ENCODE assay signal across 9 mouse cellular contexts in the genomic region with DNA sequence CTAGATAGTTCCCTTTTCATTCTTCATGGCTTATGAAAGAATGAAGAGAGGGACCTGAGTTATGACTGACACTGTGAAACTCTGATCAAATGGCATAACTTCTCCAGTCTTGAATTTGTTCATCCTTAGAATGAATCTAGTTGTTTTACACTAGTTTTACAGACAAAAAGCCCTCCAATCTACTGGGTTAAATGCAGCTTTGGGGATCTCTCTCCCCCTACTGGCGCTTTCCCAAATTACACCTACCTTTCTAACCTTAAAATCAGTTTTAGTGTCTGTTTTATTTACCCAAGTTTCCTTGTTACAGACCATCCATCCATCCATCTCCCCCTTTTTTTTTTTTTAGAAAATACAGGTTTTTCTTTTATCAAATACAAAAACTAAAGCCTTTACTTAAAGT. TPM values are rescaled to one million over a fixed set of nuclear protein-coding genes. Genes with fewer than 3 reads are reported as not detected.
DNase-seq lines count a peak whose midpoint lies in the region; ATAC-seq lines count a peak whose summit lies in the region.
"Had no signal": no experiment of that assay in that cellular context is flagged by ENCODE, and none has a peak within 500 bp of the region (broad histone marks: within the 10 kb centered on the region; RNA-seq: fewer than 3 reads in every experiment).

No protein-coding gene starts in this region.

- H3K9ac ChIP-seq in forebrain, embryonic 14.5 days (ENCODE audit: low read length) = no peak overlapping the region
- no peak overlapping the region for H3K9ac ChIP-seq in forebrain, embryonic 13.5 days
- no peak overlapping the region for H3K9ac ChIP-seq in midbrain, embryonic 14.5 days (replicated peaks; ENCODE audit: low read length)

- WGBS in forebrain, embryonic 14.5 days = 0% methylated on average over 1 of the region's 1 CpGs
- 0% methylated on average over 1 of the region's 1 CpGs for WGBS in forebrain, embryonic 13.5 days
- 0% methylated on average over 1 of the region's 1 CpGs for WGBS in midbrain, embryonic 14.5 days
- 2% methylated on average over 1 of the region's 1 CpGs for WGBS in midbrain, embryonic 10.5 days

- no peak overlapping the region for H3K4me2 ChIP-seq in forebrain, embryonic 14.5 days (ENCODE audit: low read length)
- H3K4me2 ChIP-seq in forebrain, embryonic 13.5 days = no peak overlapping the region
- no peak overlapping the region for H3K4me2 ChIP-seq in midbrain, embryonic 14.5 days (ENCODE audit: low read length)

- peak; percentile 70 for DNase-seq in forebrain, embryonic 14.5 days (ENCODE audit: low spot score)
- peak; percentile 79 for DNase-seq in midbrain, embryonic 14.5 days
- DNase-seq in midbrain, embryonic 10.5 days (ENCODE audit: low spot score) = no peak
- DNase-seq in brain, embryonic 18.5 days (ENCODE audit: low read depth, low spot score) = peak; percentile 14
- peak; percentile 53 for DNase-seq in induced T-regulatory cell, adult 2 months (ENCODE audit: low read depth)
- no peak for DNase-seq in spleen, postnatal 14 days (ENCODE audit: low spot score in 2 of 2)

- no peaks in the 10 kb centered on the region for H3K27me3 ChIP-seq in forebrain, embryonic 14.5 days (replicated peaks; ENCODE audit: control insufficient read depth, insufficient read depth, low read length)
- H3K27me3 ChIP-seq in forebrain, embryonic 13.5 days = no peaks in the 10 kb centered on the region
- H3K27me3 ChIP-seq in midbrain, embryonic 14.5 days (ENCODE audit: control insufficient read depth, insufficient read depth, low read length) = no peaks in the 10 kb centered on the region
- no peaks in the 10 kb centered on the region for H3K27me3 ChIP-seq in midbrain, embryonic 10.5 days (ENCODE audit: low read depth, poor library complexity, severe bottlenecking)

- no peaks in the 10 kb centered on the region for H3K9me3 ChIP-seq in forebrain, embryonic 14.5 days (replicated peaks; ENCODE audit: control insufficient read depth, low read length)
- no peaks in the 10 kb centered on the region for H3K9me3 ChIP-seq in forebrain, embryonic 13.5 days (replicated peaks)
- H3K9me3 ChIP-seq in midbrain, embryonic 14.5 days (ENCODE audit: control insufficient read depth, low read length) = no peaks in the 10 kb centered on the region
- no peaks in the 10 kb centered on the region for H3K9me3 ChIP-seq in midbrain, embryonic 10.5 days (replicated peaks)

- 0 out of 2 replicates have a peak, but pooled peaks cover 3% of the 10 kb centered on the region for H3K36me3 ChIP-seq in forebrain, embryonic 14.5 days (ENCODE audit: control insufficient read depth, insufficient read depth, low read length)
- peaks cover 14% of the 10 kb centered on the region for H3K36me3 ChIP-seq in forebrain, embryonic 13.5 days (ENCODE audit: poor library complexity, severe bottlenecking)
- peaks cover 3% of the 10 kb centered on the region; the same call in 1 of the 2 replicates for H3K36me3 ChIP-seq in midbrain, embryonic 14.5 days (ENCODE audit: control insufficient read depth, insufficient read depth, low read length)
- peaks cover 6% of the 10 kb centered on the region for H3K36me3 ChIP-seq in midbrain, embryonic 10.5 days

- no peaks in the 10 kb centered on the region for H3K4me1 ChIP-seq in forebrain, embryonic 14.5 days (ENCODE audit: control insufficient read depth, insufficient read depth, low read length)
- H3K4me1 ChIP-seq in forebrain, embryonic 13.5 days = no peaks in the 10 kb centered on the region
- H3K4me1 ChIP-seq in midbrain, embryonic 14.5 days (ENCODE audit: control insufficient read depth, insufficient read depth, low read length) = no peaks in the 10 kb centered on the region
- H3K4me1 ChIP-seq in midbrain, embryonic 10.5 days = no peaks in the 10 kb centered on the region

- ATAC-seq in forebrain, embryonic 14.5 days = peak; percentile 11; the same call in 1 of the 2 replicates
- no peak for ATAC-seq in forebrain, embryonic 13.5 days
- no peak for ATAC-seq in midbrain, embryonic 14.5 days (ENCODE audit: low FRiP score, low TSS enrichment)
- 0 out of 2 replicates have a peak, but pooled peaks have one; percentile 43 for ATAC-seq in megakaryocyte, adult 5-6 weeks (ENCODE audit: poor library complexity, severe bottlenecking)

- no peak overlapping the region for H3K4me3 ChIP-seq in forebrain, embryonic 14.5 days (ENCODE audit: low read depth, low read length)
- H3K4me3 ChIP-seq in forebrain, embryonic 13.5 days = no peak overlapping the region
- H3K4me3 ChIP-seq in midbrain, embryonic 14.5 days (replicated peaks; ENCODE audit: low read depth, low read length) = no peak overlapping the region
- H3K4me3 ChIP-seq in midbrain, embryonic 10.5 days = no peak overlapping the region

- no peak overlapping the region for H3K27ac ChIP-seq in forebrain, embryonic 14.5 days (ENCODE audit: low read depth, low read length)
- no peak overlapping the region for H3K27ac ChIP-seq in forebrain, embryonic 13.5 days
- no peak overlapping the region for H3K27ac ChIP-seq in midbrain, embryonic 14.5 days (replicated peaks; ENCODE audit: low read depth, low read length)
- no peak overlapping the region for H3K27ac ChIP-seq in midbrain, embryonic 10.5 days (replicated peaks)

RNA-seq across cellular contexts. Expression of gene Gm26741, which starts 27.6 kb away (rescaled TPM):
- not detected in 2 replicates for polyA plus RNA-seq in forebrain, embryonic 14.5 days (2014; fragmentation: Nextera tagmentation; extraction: Ambion mirVana)
- polyA plus RNA-seq in forebrain, embryonic 13.5 days (2015; fragmentation: Nextera tagmentation; extraction: Ambion mirVana) = not detected in 2 replicates
- polyA plus RNA-seq in midbrain, embryonic 14.5 days (2014; fragmentation: Nextera tagmentation; extraction: Ambion mirVana) = not detected in 2 replicates
- not detected in 2 replicates for polyA plus RNA-seq in midbrain, embryonic 10.5 days (2016; fragmentation: Nextera tagmentation; extraction: Ambion mirVana)
- not detected in 2 replicates for total RNA-seq in megakaryocyte, adult 5-6 weeks (2015)
- total RNA-seq in megakaryocyte, adult 5-6 weeks (2017) = not detected in 2 replicates
- polyA plus RNA-seq: intestine, embryonic 14.5 days had no signal

RNA-seq across cellular contexts. Expression of gene Gopc, which starts 50.9 kb away (rescaled TPM):
- polyA plus RNA-seq in forebrain, embryonic 14.5 days (2014; fragmentation: Nextera tagmentation; extraction: Ambion mirVana) = 14.8 and 16.7 TPM in 2 replicates
- polyA plus RNA-seq in forebrain, embryonic 13.5 days (2015; fragmentation: Nextera tagmentation; extraction: Ambion mirVana) = 18.4 and 20.0 TPM in 2 replicates
- polyA plus RNA-seq in midbrain, embryonic 14.5 days (2014; fragmentation: Nextera tagmentation; extraction: Ambion mirVana) = 19.2 and 24.5 TPM in 2 replicates
- polyA plus RNA-seq in midbrain, embryonic 10.5 days (2016; fragmentation: Nextera tagmentation; extraction: Ambion mirVana) = 16.1 and 18.4 TPM in 2 replicates
- 15.8 and 17.0 TPM in 2 replicates for total RNA-seq in megakaryocyte, adult 5-6 weeks (2015)
- total RNA-seq in megakaryocyte, adult 5-6 weeks (2017) = 17.4 and 19.8 TPM in 2 replicates

RNA-seq across cellular contexts. Expression of gene Nepn, which starts 57.8 kb away (rescaled TPM):
- polyA plus RNA-seq in forebrain, embryonic 14.5 days (2014; fragmentation: Nextera tagmentation; extraction: Ambion mirVana) = not detected in 2 replicates
- polyA plus RNA-seq in forebrain, embryonic 13.5 days (2015; fragmentation: Nextera tagmentation; extraction: Ambion mirVana) = not detected in 2 replicates
- not detected in 2 replicates for polyA plus RNA-seq in midbrain, embryonic 14.5 days (2014; fragmentation: Nextera tagmentation; extraction: Ambion mirVana)
- polyA plus RNA-seq in midbrain, embryonic 10.5 days (2016; fragmentation: Nextera tagmentation; extraction: Ambion mirVana) = not detected in 2 replicates
- not detected in 2 replicates for total RNA-seq in megakaryocyte, adult 5-6 weeks (2015)
- total RNA-seq in megakaryocyte, adult 5-6 weeks (2017) = not detected in 2 replicates

Comparison
In these comparisons a context has a peak if more than half of its experiments do, and no peak if none do; other contexts are left out.
1. ATAC-seq: peak in forebrain, embryonic 14.5 days (single experiment) and megakaryocyte, adult 5-6 weeks (single experiment); none in forebrain, embryonic 13.5 days (single experiment) and midbrain, embryonic 14.5 days (single experiment).
2. DNase-seq: peak in forebrain, embryonic 14.5 days (single experiment), midbrain, embryonic 14.5 days (single experiment), brain, embryonic 18.5 days (single experiment) and induced T-regulatory cell, adult 2 months (single experiment); none in midbrain, embryonic 10.5 days (single experiment) and spleen, postnatal 14 days (0 of 2).